Mouse (Mus musculus) G1E (cell line): Measurements from ENCODE around the gene Dnm1.

Source experiments
- CTCF ChIP-seq: IDR thresholded peaks from 2 replicates; pipeline ENCODE4 v1.5.1; 2012; ENCODE audit warnings: low read depth, low read length, inconsistent platforms, mixed read lengths
- GATA1 ChIP-seq: IDR thresholded peaks from 2 replicates; pipeline ENCODE4 v1.6.1; 2012; ENCODE audit warnings: borderline replicate concordance, low read length, inconsistent platforms, mixed read lengths
- POLR2AphosphoS5 ChIP-seq: IDR thresholded peaks from 2 replicates; pipeline ENCODE4 v1.6.1; 2012; ENCODE audit warnings: low read depth, low read length, inconsistent platforms; ENCODE audit not compliant: insufficient replicate concordance

DNA sequence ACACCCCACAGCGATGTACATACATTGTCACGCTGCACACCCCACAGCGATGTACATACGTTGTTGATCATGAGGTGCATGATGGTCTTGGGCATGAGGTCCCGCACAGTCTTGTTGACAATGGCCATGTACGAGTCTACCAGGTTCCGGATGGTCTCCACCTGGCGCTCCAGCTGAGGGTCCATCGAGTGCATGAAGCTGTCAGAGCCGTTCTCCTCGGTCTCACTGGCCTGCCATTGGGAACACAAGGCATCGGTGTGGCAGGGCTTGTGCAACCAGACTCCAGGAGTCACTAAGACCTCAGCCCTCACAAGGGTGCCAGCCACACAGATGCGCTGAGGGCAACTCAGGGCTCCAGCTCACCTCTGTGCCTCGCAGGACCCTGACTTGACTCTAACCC lies 38.3 kb downstream of the Dnm1 start:
- TF ChIP-seq CTCF (no peak), GATA1 (no peak), POLR2AphosphoS5 (no peak)
